Mouse (Mus musculus) layer of hippocampus, postnatal 14 days (tissue): ENCODE results near the gene Msh2. TPM values are rescaled to one million over a fixed set of nuclear protein-coding genes. Genes with fewer than 3 reads are reported as not detected.
A peak's percentile ranks its signal among the peaks of the same experiment; 100 is the strongest.
"Not testable (repeated sequence)": the region's sequence is repeated elsewhere in the genome, so short reads cannot be mapped to it uniquely, and the experiment has no call there.

ENCODE experiments used
- DNase-seq, 2 experiments: peaks; one replicate each; pipeline ENCODE4 v3.0.0; 2021 to 2022; ENCODE audit warnings: low spot score in 2 of 2, mixed read lengths in 1 of 2
- long read RNA-seq, 2 experiments: library from polyadenylated mRNA; stranded (forward); transcript quantifications; one replicate each; pipeline ENCODE4 v2.0.0; 2021
- total RNA-seq, 2 experiments: library from RNA; stranded (reverse); gene quantifications; 2 replicates each; pipeline ENCODE4 v1.2.3; 2021

Msh2 gene
- total RNA-seq = 10 to 100 TPM; 34.0 to 35.0 TPM
- long read RNA-seq, experiment 1, transcript Msh2-201 (16 exons, 3,283 nt) = major isoform, 42 of 54 reads
- long read RNA-seq, experiment 1, partial matches to known transcripts = 2 of 54 reads
- long read RNA-seq, experiment 1, other reads (novel, unspliced or antisense) = 10 of 54 reads
- long read RNA-seq, experiment 2, transcript Msh2-201 (16 exons, 3,283 nt) = major isoform, 48 of 64 reads
- long read RNA-seq, experiment 2, partial matches to known transcripts = 5 of 64 reads
- long read RNA-seq, experiment 2, other reads (novel, unspliced or antisense) = 11 of 64 reads

GRCm38 (mm10) chr17:87671890-87672660 lies at the start of gene Msh2:
Gene Msh2 (plus strand): TSS chr17:87672330.
- DNase-seq = peak; percentile 97 to 98

- DNase-seq = no peak
Measured at GRCm38 (mm10) chr17:87625510-87626086, 46.5 kb upstream of the Msh2 start.

GRCm38 (mm10) chr17:87628144-87628543 lies 44.0 kb upstream of the Msh2 start:
- DNase-seq = no peak

- DNase-seq = no peak
Measured at GRCm38 (mm10) chr17:87628706-87629105, 43.4 kb upstream of the Msh2 start.

- no peak for DNase-seq
Measured at GRCm38 (mm10) chr17:87637056-87637389, 35.1 kb upstream of the Msh2 start.

- no peak for DNase-seq
Measured at GRCm38 (mm10) chr17:87639242-87639641, 32.9 kb upstream of the Msh2 start.

GRCm38 (mm10) chr17:87640272-87640671 lies 31.9 kb upstream of the Msh2 start:
- DNase-seq = no peak

- no peak for DNase-seq
Measured at GRCm38 (mm10) chr17:87641006-87641405, 31.1 kb upstream of the Msh2 start.

- no peak for DNase-seq
Measured at GRCm38 (mm10) chr17:87642744-87643143, 29.4 kb upstream of the Msh2 start.

- not testable (repeated sequence) for DNase-seq
Measured at GRCm38 (mm10) chr17:87655616-87656015, 16.5 kb upstream of the Msh2 start.

- DNase-seq = not testable (repeated sequence)
Measured at GRCm38 (mm10) chr17:87661958-87662573, 10.1 kb upstream of the Msh2 start.

GRCm38 (mm10) chr17:87664238-87664637 lies 7.9 kb upstream of the Msh2 start:
- DNase-seq = no peak

GRCm38 (mm10) chr17:87665066-87665822 lies 6.9 kb upstream of the Msh2 start:
- DNase-seq = peak; percentile 46 to 72

GRCm38 (mm10) chr17:87672677-87673286 lies 652 bp downstream of the Msh2 start:
- peak in 1 of 2 experiments; percentile 24 for DNase-seq

GRCm38 (mm10) chr17:87676916-87677474 lies 4.9 kb downstream of the Msh2 start:
- not testable (repeated sequence) for DNase-seq

GRCm38 (mm10) chr17:87677656-87678055 lies 5.5 kb downstream of the Msh2 start:
- no peak for DNase-seq

GRCm38 (mm10) chr17:87689217-87689616 lies 17.1 kb downstream of the Msh2 start:
- no peak for DNase-seq

GRCm38 (mm10) chr17:87691958-87692357 lies 19.8 kb downstream of the Msh2 start:
- DNase-seq = peak; percentile 49 to 74

- no peak for DNase-seq
Measured at GRCm38 (mm10) chr17:87695874-87696465, 23.8 kb downstream of the Msh2 start.

GRCm38 (mm10) chr17:87696814-87697213 lies 24.7 kb downstream of the Msh2 start:
- DNase-seq = no peak
